Mouse (Mus musculus): ENCODE results near the gene Wipf3.

GRCm38 (mm10) chr6:54443657-54444056 lies 14.3 kb downstream of the Wipf3 start:
- TF ChIP-seq CTCF (IDR thresholded peaks at IDR 0.05) (no peak), EP300 (IDR thresholded peaks at IDR 0.05) (no peak)

Data from lung, postnatal 0 days (tissue).